Mouse (Mus musculus) retina, embryonic 14.5 days (tissue): ENCODE data around the gene Nsun6.
A peak's percentile ranks its signal among the peaks of the same experiment; 100 is the strongest.

Experiments
- DNase-seq: peaks from one replicate; pipeline ENCODE4 v3.0.0-alpha.2; 2015; ENCODE audit warnings: low spot score

Nsun6 gene

GRCm38 (mm10) chr2:15054945-15055637 is at the start of gene Nsun6:
Nsun6 (minus strand) TSS chr2:15055069.
- DNase-seq: peak; percentile 95

- DNase-seq: no peak
Measured at GRCm38 (mm10) chr2:15104386-15104785, 49.5 kb upstream of the Nsun6 start.

- DNase-seq: peak; percentile 37
Measured at GRCm38 (mm10) chr2:15096514-15097090, 41.7 kb upstream of the Nsun6 start.

- no peak for DNase-seq
Measured at GRCm38 (mm10) chr2:15087308-15087707, 32.4 kb upstream of the Nsun6 start.

GRCm38 (mm10) chr2:15083702-15084101 is 28.8 kb upstream of the Nsun6 start:
- DNase-seq: no peak

- DNase-seq: no peak
Measured at GRCm38 (mm10) chr2:15067091-15067490, 12.2 kb upstream of the Nsun6 start.

- no peak for DNase-seq
Measured at GRCm38 (mm10) chr2:15065447-15065846, 10.6 kb upstream of the Nsun6 start.

GRCm38 (mm10) chr2:15064380-15065269 is 9.8 kb upstream of the Nsun6 start:
- DNase-seq: peak; percentile 40

GRCm38 (mm10) chr2:15063815-15064214 is 8.9 kb upstream of the Nsun6 start:
- DNase-seq: no peak

GRCm38 (mm10) chr2:15060856-15061255 is 6.0 kb upstream of the Nsun6 start:
- no peak for DNase-seq

GRCm38 (mm10) chr2:15058227-15058626 is 3.4 kb upstream of the Nsun6 start:
- DNase-seq: no peak

- no peak for DNase-seq
Measured at GRCm38 (mm10) chr2:15055741-15056151, 877 bp upstream of the Nsun6 start.

GRCm38 (mm10) chr2:15054496-15054895 is 373 bp downstream of the Nsun6 start:
- no peak for DNase-seq

GRCm38 (mm10) chr2:15049117-15049873 is 5.6 kb downstream of the Nsun6 start, which contains the start of gene Arl5b:
Arl5b (plus strand) TSS chr2:15049395.
- peak; percentile 91 for DNase-seq

- peak; percentile 41 for DNase-seq
Measured at GRCm38 (mm10) chr2:15040326-15040725, 14.5 kb downstream of the Nsun6 start.

GRCm38 (mm10) chr2:15038705-15039104 is 16.2 kb downstream of the Nsun6 start:
- no peak for DNase-seq

GRCm38 (mm10) chr2:15027816-15028215 is 27.1 kb downstream of the Nsun6 start:
- no peak for DNase-seq

- DNase-seq: no peak
Measured at GRCm38 (mm10) chr2:15026817-15027216, 28.1 kb downstream of the Nsun6 start.

GRCm38 (mm10) chr2:15008072-15008471 is 46.8 kb downstream of the Nsun6 start:
- no peak for DNase-seq

- DNase-seq: no peak
Measured at GRCm38 (mm10) chr2:15007531-15007930, 47.3 kb downstream of the Nsun6 start.

- DNase-seq: no peak
Measured at GRCm38 (mm10) chr2:14997836-14998235, 57.0 kb downstream of the Nsun6 start.

- DNase-seq: no peak
Measured at GRCm38 (mm10) chr2:14996036-14996435, 58.8 kb downstream of the Nsun6 start.
